Mouse (Mus musculus): ENCODE data around the gene Smbd1. TPM values are rescaled to one million over a fixed set of nuclear protein-coding genes. Genes with fewer than 3 reads are reported as not detected.

Smbd1 gene
- not detected for total RNA-seq (2021)
- long read RNA-seq, result 0 reads

DNA sequence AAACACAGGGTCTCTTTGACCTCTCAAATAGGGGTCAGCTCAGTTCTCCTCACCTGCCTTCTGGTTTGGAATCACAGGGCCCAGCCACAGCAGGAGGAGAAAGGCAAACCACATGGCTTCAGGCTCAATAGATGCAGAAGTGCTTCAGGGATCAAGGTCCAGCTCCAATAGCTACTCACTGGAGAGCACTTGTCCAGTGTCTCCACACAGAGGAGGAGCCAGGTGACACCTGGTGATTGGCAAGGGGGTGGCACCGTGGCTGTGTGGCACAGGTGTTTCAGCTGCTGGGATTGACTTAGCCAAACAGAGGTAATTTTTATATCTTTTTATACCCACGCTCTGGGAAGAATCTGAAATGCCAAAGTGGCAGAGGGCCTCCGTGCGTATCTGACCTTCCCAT, at the start of gene Smbd1:
Smbd1 (minus strand) TSS at position 157 of the 400 bp plus-strand sequence.
- no peak for DNase-seq (ENCODE audit: low spot score in 2 of 2)

DNA sequence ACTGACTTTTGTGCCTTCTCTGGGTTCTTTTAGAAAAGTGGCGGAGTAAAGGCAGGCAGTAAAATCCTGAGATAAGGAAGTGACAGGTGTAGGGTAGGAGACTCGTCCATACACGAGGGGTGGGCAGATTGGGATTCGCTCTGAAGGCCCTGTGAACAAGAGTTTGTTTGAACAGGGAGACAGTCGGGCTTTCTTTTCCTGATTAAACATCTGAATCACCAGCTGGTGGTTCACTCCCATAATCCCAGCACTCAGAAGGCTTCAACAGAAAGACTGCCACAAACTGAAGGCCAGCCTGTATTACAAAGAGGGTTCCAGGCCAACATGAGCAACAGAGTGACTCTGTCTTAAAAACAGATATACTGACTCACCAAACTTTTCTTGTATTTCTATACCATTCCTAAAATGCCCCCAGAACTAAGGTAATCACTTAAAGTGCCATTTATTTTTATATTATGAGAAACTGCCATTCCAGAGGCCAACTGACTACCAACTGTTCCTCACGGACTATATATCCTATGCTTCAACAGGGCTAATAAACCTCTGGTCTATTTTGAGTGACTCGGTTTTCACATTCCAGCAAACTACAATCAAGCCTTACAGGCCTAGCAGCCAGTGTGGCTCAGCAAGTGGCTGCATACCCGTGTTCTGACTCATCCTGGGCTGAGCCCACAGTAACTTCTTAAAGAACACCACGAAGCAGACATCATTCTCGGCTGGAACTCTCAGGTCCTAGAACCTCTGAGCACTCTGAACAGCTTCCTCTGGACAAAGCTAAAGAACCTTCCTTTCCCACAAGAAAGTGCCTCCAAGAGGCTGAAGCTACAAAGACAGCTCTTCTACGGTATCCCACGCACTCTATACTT, 48.7 kb upstream of the Smbd1 start:
- peak in 1 of 2 experiments; percentile 44 for DNase-seq (ENCODE audit: low spot score in 2 of 2)

- no peak for DNase-seq (ENCODE audit: low spot score in 2 of 2)
Measured at GRCm38 (mm10) chr16:32858356-32858755, 48.1 kb upstream of the Smbd1 start.

DNA sequence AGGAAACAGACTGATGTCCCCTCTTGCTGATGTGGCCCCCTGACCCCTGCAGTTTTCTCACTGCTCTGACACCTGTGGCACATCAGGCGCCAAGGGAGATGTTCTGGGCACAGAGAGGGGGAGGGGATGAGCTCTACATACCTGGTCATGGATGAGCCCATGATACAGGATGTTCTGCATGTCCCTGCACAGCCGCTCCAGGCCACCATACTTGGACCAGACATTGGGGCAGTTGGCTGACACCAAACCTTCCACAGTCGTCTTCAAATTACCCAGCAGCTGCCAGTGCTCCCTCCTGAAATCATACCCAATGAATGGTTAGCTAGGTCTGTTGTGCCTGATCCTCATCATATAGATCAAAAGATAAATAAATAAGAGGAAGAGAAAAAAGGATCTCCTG, 46.5 kb upstream of the Smbd1 start:
- no peak for DNase-seq (ENCODE audit: low spot score in 2 of 2)

GRCm38 (mm10) chr16:32854050-32854571, 43.8 kb upstream of the Smbd1 start:
- DNase-seq (ENCODE audit: low spot score in 2 of 2), result peak in 1 of 2 experiments; percentile 66

DNA sequence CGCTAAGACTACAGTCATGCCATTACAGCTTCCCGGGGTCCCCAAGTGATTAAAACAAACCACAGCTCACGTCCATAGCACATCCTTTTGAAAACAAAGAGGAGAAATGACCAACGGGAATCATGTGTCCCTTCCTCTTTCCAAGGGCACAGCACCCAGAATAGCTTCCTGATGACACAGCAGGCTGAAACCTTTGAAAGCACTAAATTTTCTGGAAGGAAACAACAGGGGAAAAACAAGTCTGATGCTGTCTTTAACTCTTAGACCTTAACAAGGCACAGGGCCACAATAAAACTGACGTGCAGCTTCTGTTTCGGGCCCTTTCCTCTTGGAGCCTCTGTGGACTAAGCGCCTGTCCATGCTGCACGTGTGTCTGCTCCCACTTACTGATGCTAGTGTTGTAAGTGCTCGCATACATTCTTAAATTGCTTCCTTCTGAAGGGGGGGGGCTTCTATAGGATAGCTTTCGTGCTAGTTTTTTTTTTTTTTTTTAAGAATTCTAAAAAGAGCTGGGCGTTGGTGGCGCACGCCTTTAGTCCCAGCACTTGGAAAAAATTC, 43.3 kb upstream of the Smbd1 start:
- DNase-seq (ENCODE audit: low spot score in 2 of 2), result no peak

- no peak for DNase-seq (ENCODE audit: low spot score in 2 of 2)
Measured at GRCm38 (mm10) chr16:32849042-32849830, 39.0 kb upstream of the Smbd1 start.

DNA sequence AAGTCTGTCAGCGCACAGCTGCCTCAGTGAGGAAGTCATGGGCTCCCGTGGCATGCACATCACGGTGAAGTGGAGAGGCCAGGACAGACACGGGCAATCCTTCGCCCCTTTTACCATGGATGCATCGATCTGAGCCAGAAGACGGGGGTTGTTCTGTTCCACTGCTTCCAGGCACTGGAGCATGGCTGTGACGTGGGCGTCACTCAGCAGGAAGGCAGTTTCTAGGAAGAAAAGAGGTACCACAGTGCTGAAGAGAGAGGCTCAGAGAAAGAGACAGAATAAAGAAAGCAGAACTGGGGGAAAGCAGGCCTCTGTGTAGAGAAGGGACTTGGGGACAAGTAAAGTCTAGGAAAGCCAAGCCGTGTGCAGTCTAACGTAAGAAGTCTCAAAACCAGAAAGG, 36.8 kb upstream of the Smbd1 start:
- DNase-seq (ENCODE audit: low spot score in 2 of 2), result no peak

GRCm38 (mm10) chr16:32831501-32831900, 21.2 kb upstream of the Smbd1 start:
- no peak for DNase-seq (ENCODE audit: low spot score in 2 of 2)

DNA sequence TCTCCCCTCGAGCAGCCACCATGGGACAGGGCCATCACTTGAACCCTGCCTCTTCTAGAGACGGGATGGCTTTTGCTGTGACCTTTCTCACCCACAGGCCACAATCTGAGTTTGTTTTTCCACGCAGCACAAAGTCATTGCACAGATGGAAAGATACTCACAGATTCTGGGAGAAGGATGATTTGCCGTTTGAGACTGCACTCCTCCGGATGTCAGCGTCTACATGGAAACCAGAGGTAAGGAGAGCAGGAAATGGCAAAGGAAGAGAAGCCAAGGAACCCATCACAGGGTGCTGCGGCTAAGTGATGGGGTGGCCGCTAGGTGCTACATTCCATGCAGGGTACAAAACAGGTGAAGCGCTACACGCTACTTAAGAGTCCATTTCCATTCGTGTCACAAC, 18.8 kb upstream of the Smbd1 start:
- no peak for DNase-seq (ENCODE audit: low spot score in 2 of 2)

DNA sequence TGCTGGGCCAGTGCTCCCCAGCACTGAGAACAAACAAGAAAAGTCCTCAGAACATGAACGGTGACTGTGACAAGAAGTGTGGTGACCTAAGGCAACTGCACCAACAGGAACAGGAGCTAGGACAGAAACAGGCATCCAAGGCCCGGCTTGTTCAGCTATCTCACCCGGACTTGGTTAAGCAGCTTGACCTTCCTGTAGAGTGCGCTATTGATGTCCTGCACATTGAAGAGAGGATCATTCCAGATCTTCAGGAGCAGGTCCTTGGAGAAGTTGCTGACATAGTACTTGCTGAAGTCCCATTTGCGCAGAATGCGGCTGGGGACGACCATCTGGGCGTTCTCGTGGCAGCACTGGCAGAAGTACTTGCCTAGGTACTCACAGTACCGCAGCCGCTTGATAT, 16.2 kb upstream of the Smbd1 start:
- no peak for DNase-seq (ENCODE audit: low spot score in 2 of 2)

DNA sequence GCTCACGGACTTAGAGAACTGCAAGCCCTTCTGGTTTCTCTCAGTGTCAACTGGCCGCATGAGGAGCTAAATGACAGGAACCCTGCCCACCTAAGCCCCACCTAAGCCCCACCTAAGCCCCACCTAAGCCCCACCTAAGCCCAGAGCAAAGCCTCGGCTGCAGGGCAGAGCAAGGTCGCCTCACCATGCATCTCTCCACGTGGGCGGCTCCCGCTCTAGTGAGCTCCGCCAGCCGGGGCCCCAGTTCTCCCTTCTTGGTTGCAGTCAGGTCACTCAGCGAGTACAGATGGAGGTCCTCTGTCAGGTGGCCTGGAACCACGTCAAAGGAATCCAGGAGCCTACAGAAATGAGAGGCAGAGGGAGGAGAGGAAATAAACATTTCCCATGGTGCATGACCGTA, 15.1 kb upstream of the Smbd1 start:
- no peak for DNase-seq (ENCODE audit: low spot score in 2 of 2)

- DNase-seq (ENCODE audit: low spot score in 2 of 2), result no peak
Measured at GRCm38 (mm10) chr16:32824061-32824460, 13.8 kb upstream of the Smbd1 start.

- no peak for DNase-seq (ENCODE audit: low spot score in 2 of 2)
Measured at GRCm38 (mm10) chr16:32823487-32823886, 13.2 kb upstream of the Smbd1 start.

DNA sequence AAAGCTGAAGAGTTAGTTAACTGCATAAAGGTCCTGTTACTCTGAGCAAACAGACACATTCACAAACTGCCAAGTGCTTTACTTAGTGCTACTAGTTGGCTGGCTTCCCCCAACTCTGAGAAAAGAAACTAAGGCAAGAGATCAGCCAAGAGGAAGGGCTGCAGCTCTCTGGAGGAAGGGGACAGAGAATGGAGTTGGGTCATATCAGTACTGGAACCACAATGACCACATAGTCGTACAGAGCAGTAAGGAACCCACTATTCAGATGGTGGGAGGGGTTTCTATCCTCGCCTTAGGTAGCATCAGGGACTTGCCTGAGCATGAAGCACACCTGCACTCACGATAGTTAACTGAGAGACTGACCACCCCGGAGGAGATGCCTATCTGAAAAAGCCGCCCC, 12.6 kb upstream of the Smbd1 start:
- DNase-seq (ENCODE audit: low spot score in 2 of 2), result no peak

- DNase-seq (ENCODE audit: low spot score in 2 of 2), result no peak
Measured at GRCm38 (mm10) chr16:32822450-32822827, 12.2 kb upstream of the Smbd1 start.

- DNase-seq (ENCODE audit: low spot score in 2 of 2), result no peak
Measured at GRCm38 (mm10) chr16:32821772-32822449, 11.6 kb upstream of the Smbd1 start.

DNA sequence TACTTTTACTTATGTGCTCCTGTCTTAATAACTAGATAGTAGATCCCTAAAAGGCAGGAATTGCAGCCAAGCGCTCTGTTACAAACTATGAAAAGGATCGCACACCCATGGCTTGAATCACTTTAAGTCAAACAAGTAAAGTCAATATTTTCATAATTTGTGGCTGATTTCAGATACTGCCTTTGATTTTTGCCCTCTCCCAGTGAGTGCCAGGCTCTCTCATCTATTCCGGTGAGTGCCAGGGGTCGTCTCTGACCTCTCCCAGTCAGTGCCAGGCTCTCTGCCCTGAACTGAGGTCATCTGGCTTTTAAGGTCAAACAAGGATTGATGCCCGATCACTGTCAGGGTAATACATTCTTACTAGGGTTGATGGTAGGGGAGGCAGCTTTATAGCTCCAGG, 8.2 kb upstream of the Smbd1 start:
- no peak for DNase-seq (ENCODE audit: low spot score in 2 of 2)

DNA sequence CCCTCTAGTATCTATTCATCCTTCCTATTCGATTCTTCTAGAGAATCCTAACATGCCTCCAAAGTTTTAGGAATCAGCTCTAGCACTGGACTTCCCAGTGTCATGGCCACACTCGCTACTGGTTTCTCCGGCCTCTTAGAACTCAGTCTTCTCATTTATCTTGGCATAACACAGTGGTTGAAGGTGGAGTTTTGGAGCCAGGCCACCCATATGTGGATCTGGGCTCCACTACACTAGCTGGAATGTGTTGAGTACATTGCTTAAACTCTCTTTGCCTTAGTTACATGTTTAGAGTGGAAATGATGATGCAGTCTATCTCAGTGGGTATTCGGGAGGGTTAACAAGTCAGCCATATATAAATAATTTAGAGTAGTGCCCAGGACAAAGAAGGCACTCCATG, 7.8 kb upstream of the Smbd1 start:
- DNase-seq (ENCODE audit: low spot score in 2 of 2), result no peak

GRCm38 (mm10) chr16:32815160-32815605, 4.9 kb upstream of the Smbd1 start:
- no peak for DNase-seq (ENCODE audit: low spot score in 2 of 2)

DNA sequence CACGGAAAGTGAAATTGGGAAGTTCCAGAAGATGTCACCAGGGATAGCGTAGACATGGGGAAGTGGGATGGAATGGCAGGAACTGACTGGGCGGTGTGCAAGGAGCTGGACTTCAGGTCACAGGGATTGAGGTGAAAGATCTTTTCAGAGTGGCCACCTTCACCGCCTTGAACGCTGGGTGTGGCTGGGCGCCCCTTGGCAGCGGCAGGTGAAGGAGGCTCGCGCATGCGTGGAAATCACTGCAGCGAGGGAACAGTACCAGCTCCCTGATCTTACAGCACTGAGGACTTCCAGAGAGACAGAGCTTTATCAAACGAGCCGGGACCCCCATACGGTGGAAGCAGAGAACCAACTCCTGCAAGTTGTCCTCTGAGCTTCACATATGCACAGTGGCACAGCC, 4.3 kb upstream of the Smbd1 start:
- DNase-seq (ENCODE audit: low spot score in 2 of 2), result peak in 1 of 2 experiments; percentile 25

Data from layer of hippocampus, adult 18-20 months (tissue).